ENCODE assay signal across 31 mouse cellular contexts in genomic region chr13:24852570-24852969, GRCm38 (mm10). TPM values are rescaled to one million over a fixed set of nuclear protein-coding genes. Genes with fewer than 3 reads are reported as not detected.
DNase-seq lines count a peak whose midpoint lies in the region; ATAC-seq and TF ChIP-seq lines count a peak whose summit lies in the region.
"Had no signal": no experiment of that assay in that cellular context is flagged by ENCODE, and none has a peak within 500 bp of the region (broad histone marks: within the 10 kb centered on the region; RNA-seq: fewer than 3 reads in every experiment).

No protein-coding gene starts in this region.

- no peak overlapping the region for H3K27ac ChIP-seq in heart, embryonic 11.5 days (ENCODE audit: low read depth, low read length)
- H3K27ac ChIP-seq in intestine, embryonic 16.5 days (ENCODE audit: low read length) = peak overlapping the region; percentile 2; the same call in 1 of the 2 replicates
- no peak overlapping the region for H3K27ac ChIP-seq in stomach, postnatal 0 days (replicated peaks)
- H3K27ac ChIP-seq: embryonic facial prominence, embryonic 12.5 days; embryonic facial prominence, embryonic 15.5 days; gastrocnemius, adult 2 months; heart, embryonic 13.5 days; hindbrain, embryonic 12.5 days; hindbrain, embryonic 15.5 days had no signal

- no peak for ATAC-seq in heart, embryonic 11.5 days (replicated peaks; ENCODE audit: insufficient number of reproducible peaks, low FRiP score, low TSS enrichment)
- ATAC-seq in intestine, embryonic 16.5 days = peak; percentile 24
- ATAC-seq in stomach, postnatal 0 days (ENCODE audit: low FRiP score, low TSS enrichment) = peak; percentile 84
- ATAC-seq: forebrain, embryonic 14.5 days; forebrain, postnatal 0 days; Patski had no signal

- no peak overlapping the region for H3K4me3 ChIP-seq in heart, embryonic 11.5 days (ENCODE audit: low read depth, low read length)
- no peak overlapping the region for H3K4me3 ChIP-seq in intestine, embryonic 16.5 days (ENCODE audit: low read length)
- H3K4me3 ChIP-seq in stomach, postnatal 0 days (ENCODE audit: low read depth, low read length) = no peak overlapping the region
- H3K4me3 ChIP-seq: embryonic facial prominence, embryonic 12.5 days; embryonic facial prominence, embryonic 15.5 days; gastrocnemius, adult 2 months; heart, embryonic 13.5 days; hindbrain, embryonic 12.5 days; hindbrain, embryonic 15.5 days had no signal

- H3K9ac ChIP-seq in heart, embryonic 11.5 days (ENCODE audit: low read depth, low read length) = no peak overlapping the region
- H3K9ac ChIP-seq in intestine, embryonic 16.5 days (ENCODE audit: low read depth, low read length) = no peak overlapping the region
- no peak overlapping the region for H3K9ac ChIP-seq in stomach, postnatal 0 days (ENCODE audit: low read length)
- H3K9ac ChIP-seq: embryonic facial prominence, embryonic 12.5 days; embryonic facial prominence, embryonic 15.5 days; forebrain, postnatal 0 days; heart, embryonic 13.5 days; hindbrain, embryonic 12.5 days; hindbrain, embryonic 15.5 days had no signal

- peak; percentile 32 to 69 for DNase-seq in heart, adult 18-20 months
- peak; percentile 26 to 42 for DNase-seq in heart, adult 9 months (ENCODE audit: low spot score in 2 of 2)
- DNase-seq in heart, postnatal 4 days = no peak
- DNase-seq in stomach, postnatal 0 days (ENCODE audit: low spot score) = no peak
- no peak for DNase-seq in urinary bladder, adult 18-20 months (ENCODE audit: low spot score in 2 of 2)
- DNase-seq: adrenal gland, postnatal 10 days; adrenal gland, postnatal 36 days; B cell, adult 2 months; cerebellum, adult 2 months; cerebellum, adult 9-11 months; cerebellum, postnatal 25 days; forebrain, postnatal 0 days; gastrocnemius, adult 2 months; gastrocnemius, postnatal 14 days; kidney, adult 11 months; kidney, adult 8-10 months had no signal

- 59% methylated on average over 3 of the region's 3 CpGs for WGBS in heart, embryonic 11.5 days (ENCODE audit: insufficient replicate concordance)
- WGBS in intestine, embryonic 16.5 days = 63% methylated on average over 3 of the region's 3 CpGs
- 68% methylated on average over 3 of the region's 3 CpGs for WGBS in stomach, postnatal 0 days

- no peaks in the 10 kb centered on the region for H3K36me3 ChIP-seq in heart, embryonic 11.5 days (ENCODE audit: control insufficient read depth, insufficient read depth, low read length)
- H3K36me3 ChIP-seq in intestine, embryonic 16.5 days (ENCODE audit: control insufficient read depth, insufficient read depth, low read length) = no peaks in the 10 kb centered on the region
- no peaks in the 10 kb centered on the region for H3K36me3 ChIP-seq in stomach, postnatal 0 days (ENCODE audit: control insufficient read depth, insufficient read depth, low read length)
- H3K36me3 ChIP-seq: embryonic facial prominence, embryonic 12.5 days; embryonic facial prominence, embryonic 15.5 days; G1E; heart, embryonic 13.5 days; hindbrain, embryonic 12.5 days; hindbrain, embryonic 15.5 days had no signal

- TF ChIP-seq CTCF in stomach, postnatal 0 days (IDR thresholded peaks at IDR 0.05; ENCODE audit: low read depth) = no peak

- no peak for TF ChIP-seq EP300 in stomach, postnatal 0 days (optimal IDR thresholded peaks at IDR 0.05)

- no peak overlapping the region for H3K4me2 ChIP-seq in heart, embryonic 11.5 days
- H3K4me2 ChIP-seq in intestine, embryonic 16.5 days (ENCODE audit: low read depth, low read length) = no peak overlapping the region
- H3K4me2 ChIP-seq in stomach, postnatal 0 days (replicated peaks; ENCODE audit: low read depth) = no peak overlapping the region
- H3K4me2 ChIP-seq: embryonic facial prominence, embryonic 12.5 days; embryonic facial prominence, embryonic 15.5 days; heart, embryonic 13.5 days; hindbrain, embryonic 12.5 days; hindbrain, embryonic 15.5 days had no signal

- H3K4me1 ChIP-seq in heart, embryonic 11.5 days (ENCODE audit: control insufficient read depth, insufficient read depth, low read length) = no peaks in the 10 kb centered on the region
- H3K4me1 ChIP-seq in intestine, embryonic 16.5 days (ENCODE audit: control insufficient read depth, insufficient read depth, low read length) = peaks cover 7% of the 10 kb centered on the region; the same call in 1 of the 2 replicates
- no peaks in the 10 kb centered on the region for H3K4me1 ChIP-seq in stomach, postnatal 0 days (replicated peaks; ENCODE audit: control insufficient read depth, insufficient read depth)
- H3K4me1 ChIP-seq: embryonic facial prominence, embryonic 12.5 days; embryonic facial prominence, embryonic 15.5 days; hindbrain, embryonic 12.5 days; hindbrain, embryonic 15.5 days had no signal

- H3K9me3 ChIP-seq in heart, embryonic 11.5 days (replicated peaks; ENCODE audit: control insufficient read depth, low read length) = no peaks in the 10 kb centered on the region
- no peaks in the 10 kb centered on the region for H3K9me3 ChIP-seq in intestine, embryonic 16.5 days (ENCODE audit: control insufficient read depth, low read length)
- H3K9me3 ChIP-seq in stomach, postnatal 0 days (ENCODE audit: control insufficient read depth, low read length) = no peaks in the 10 kb centered on the region
- H3K9me3 ChIP-seq: embryonic facial prominence, embryonic 12.5 days; embryonic facial prominence, embryonic 15.5 days; G1E; heart, embryonic 13.5 days; hindbrain, embryonic 12.5 days; hindbrain, embryonic 15.5 days had no signal

- no peaks in the 10 kb centered on the region for H3K27me3 ChIP-seq in heart, embryonic 11.5 days (ENCODE audit: control insufficient read depth, insufficient read depth, low read length)
- no peaks in the 10 kb centered on the region for H3K27me3 ChIP-seq in intestine, embryonic 16.5 days (replicated peaks; ENCODE audit: control insufficient read depth, insufficient read depth, low read length)
- no peaks in the 10 kb centered on the region for H3K27me3 ChIP-seq in stomach, postnatal 0 days (ENCODE audit: control insufficient read depth, insufficient read depth, low read length)
- H3K27me3 ChIP-seq: CH12.LX; embryonic facial prominence, embryonic 12.5 days; embryonic facial prominence, embryonic 15.5 days; heart, embryonic 13.5 days; hindbrain, embryonic 12.5 days; hindbrain, embryonic 15.5 days; Patski had no signal

RNA-seq across cellular contexts. Expression of gene D130043K22Rik, which starts 7.6 kb away (rescaled TPM):
- under 1 TPM in 1 of 2 experiments, not detected in 1; 0.05 TPM for total RNA-seq in heart, adult 18-20 months (2021)
- polyA plus RNA-seq in heart, embryonic 11.5 days (2014; fragmentation: Nextera tagmentation; extraction: Ambion mirVana) = not detected in 2 replicates
- total RNA-seq in heart, postnatal 4 days (2021) = under 1 TPM in 1 of 2 experiments, not detected in 1; 0.05 TPM
- 2.1 and 2.7 TPM in 2 replicates for polyA plus RNA-seq in intestine, embryonic 16.5 days (2015; fragmentation: Nextera tagmentation; extraction: Ambion mirVana)
- polyA plus RNA-seq in stomach, postnatal 0 days (2015; fragmentation: Nextera tagmentation; extraction: Ambion mirVana) = 0.19 and 0.58 TPM in 2 replicates
- total RNA-seq: common myeloid progenitor, adult 5-6 weeks; gastrocnemius, adult 2 months; gastrocnemius, postnatal 14 days; gastrocnemius, postnatal 4 days; hematopoietic stem cell, adult 5-6 weeks had no signal
- polyA plus RNA-seq: G1E; heart, embryonic 16.5 days had no signal

RNA-seq across cellular contexts. Expression of gene Tdp2, which starts 21.1 kb away (rescaled TPM):
- total RNA-seq in heart, adult 18-20 months (2021) = 10 to 100 TPM; 13.1 TPM
- polyA plus RNA-seq in heart, embryonic 11.5 days (2014; fragmentation: Nextera tagmentation; extraction: Ambion mirVana) = 40.8 and 44.9 TPM in 2 replicates
- 10 to 100 TPM; 16.9 to 21.0 TPM for total RNA-seq in heart, postnatal 4 days (2021)
- 52.8 TPM in 2 replicates for polyA plus RNA-seq in intestine, embryonic 16.5 days (2015; fragmentation: Nextera tagmentation; extraction: Ambion mirVana)
- polyA plus RNA-seq in stomach, postnatal 0 days (2015; fragmentation: Nextera tagmentation; extraction: Ambion mirVana) = 21.6 and 22.0 TPM in 2 replicates

RNA-seq across cellular contexts. Expression of gene Acot13, which starts 21.2 kb away (rescaled TPM):
- total RNA-seq in heart, adult 18-20 months (2021) = 100 to 1,000 TPM; 395 to 427 TPM
- polyA plus RNA-seq in heart, embryonic 11.5 days (2014; fragmentation: Nextera tagmentation; extraction: Ambion mirVana) = 196 and 201 TPM in 2 replicates
- 100 to 1,000 TPM; 233 to 245 TPM for total RNA-seq in heart, postnatal 4 days (2021)
- 201 and 219 TPM in 2 replicates for polyA plus RNA-seq in intestine, embryonic 16.5 days (2015; fragmentation: Nextera tagmentation; extraction: Ambion mirVana)
- polyA plus RNA-seq in stomach, postnatal 0 days (2015; fragmentation: Nextera tagmentation; extraction: Ambion mirVana) = 111 and 117 TPM in 2 replicates

RNA-seq across cellular contexts. Expression of gene BC005537, which starts 51.1 kb away (rescaled TPM):
- total RNA-seq in heart, adult 18-20 months (2021) = 100 to 1,000 TPM; 132 to 137 TPM
- polyA plus RNA-seq in heart, embryonic 11.5 days (2014; fragmentation: Nextera tagmentation; extraction: Ambion mirVana) = 11.1 and 19.2 TPM in 2 replicates
- total RNA-seq in heart, postnatal 4 days (2021) = 100 to 1,000 TPM; 156 to 166 TPM
- polyA plus RNA-seq in intestine, embryonic 16.5 days (2015; fragmentation: Nextera tagmentation; extraction: Ambion mirVana) = 9.4 and 9.6 TPM in 2 replicates
- polyA plus RNA-seq in stomach, postnatal 0 days (2015; fragmentation: Nextera tagmentation; extraction: Ambion mirVana) = 11.0 and 11.1 TPM in 2 replicates

Comparison
In these comparisons a context has a peak if more than half of its experiments do, and no peak if none do; other contexts are left out.
1. DNase-seq: peak in heart, adult 18-20 months (2 of 2) and heart, adult 9 months (2 of 2); none in heart, postnatal 4 days (single experiment), stomach, postnatal 0 days (single experiment) and urinary bladder, adult 18-20 months (0 of 2).